Mouse (Mus musculus) testis, postnatal 14 days (tissue): ENCODE results near the gene Arrdc5.
A peak's percentile ranks its signal among the peaks of the same experiment; 100 is the strongest.

Experiments used
- DNase-seq: peaks from one replicate; pipeline ENCODE4 v3.0.0; 2021; ENCODE audit warnings: low spot score

Arrdc5 gene

GRCm38 (mm10) chr17:56303847-56304586 lies 3.9 kb upstream of the Arrdc5 start:
- DNase-seq: peak; percentile 97

DNA sequence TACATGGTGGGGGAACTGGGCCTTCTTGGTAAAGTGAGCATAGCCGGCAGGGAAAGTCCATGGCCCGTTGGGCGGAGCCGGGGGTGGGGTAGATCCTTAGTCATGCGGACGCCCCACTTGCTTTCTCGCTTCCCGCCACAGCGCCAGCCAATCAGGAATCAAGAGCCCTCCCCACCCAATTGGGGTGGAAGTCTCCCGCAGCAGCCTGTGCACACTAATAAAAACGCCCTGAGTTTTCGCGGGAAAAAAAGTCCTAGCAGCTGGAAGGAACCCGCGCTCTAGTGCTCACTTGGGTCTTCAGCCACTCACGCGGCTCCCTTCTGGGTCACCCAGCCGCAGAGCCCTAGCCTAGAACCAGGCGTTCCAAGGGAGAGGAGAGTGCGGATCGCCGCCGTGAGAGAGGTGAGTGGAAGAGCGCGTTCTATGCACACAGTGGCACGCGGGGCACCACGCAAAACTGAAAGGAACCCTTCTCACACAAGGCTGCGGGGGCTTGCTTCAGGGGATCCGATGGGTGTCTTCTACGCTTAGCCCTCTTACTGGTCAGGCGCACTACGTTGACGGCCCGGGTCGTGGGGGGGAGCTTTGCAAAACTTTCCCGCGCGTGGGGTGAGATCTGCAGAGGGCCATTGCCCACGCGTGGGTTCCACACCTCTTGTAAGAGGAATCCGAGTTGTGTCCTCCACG lies 3.2 kb upstream of the Arrdc5 start, which contains the start of gene Uhrf1:
Gene Uhrf1 (plus strand): TSS at position 162 of the 687 bp plus-strand sequence.
- peak; percentile 86 for DNase-seq

DNA sequence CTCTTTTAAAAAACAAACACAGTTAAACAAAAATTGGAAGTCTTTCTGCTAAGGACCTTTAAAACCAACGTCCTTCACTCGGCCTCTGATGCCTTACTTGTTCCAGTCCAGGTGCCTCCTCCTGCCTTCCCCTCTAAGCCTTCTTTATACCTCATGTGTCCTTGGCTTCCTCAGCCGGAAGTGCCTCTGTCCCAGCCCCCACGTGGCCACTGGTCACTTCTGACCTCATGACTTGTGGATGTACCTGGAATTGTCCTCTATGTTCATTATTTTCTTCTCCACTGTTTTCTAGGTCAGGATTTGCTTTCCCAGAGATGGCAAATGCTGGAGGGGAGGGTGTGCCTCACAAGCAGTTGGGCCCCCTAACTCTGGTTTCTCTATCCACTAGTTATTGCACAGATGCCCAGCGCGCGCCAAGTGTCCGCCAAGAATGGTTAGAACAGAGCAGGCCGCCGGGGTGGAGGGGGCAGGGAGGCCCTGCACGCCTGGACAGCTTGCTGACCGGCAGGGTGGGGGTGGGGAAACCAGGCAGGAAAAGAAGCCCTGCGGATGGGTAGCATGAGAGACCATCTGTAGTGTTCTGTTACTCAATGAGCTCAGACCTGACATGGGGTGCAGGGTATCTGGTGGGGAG lies 2.4 kb upstream of the Arrdc5 start:
- DNase-seq: no peak

DNA sequence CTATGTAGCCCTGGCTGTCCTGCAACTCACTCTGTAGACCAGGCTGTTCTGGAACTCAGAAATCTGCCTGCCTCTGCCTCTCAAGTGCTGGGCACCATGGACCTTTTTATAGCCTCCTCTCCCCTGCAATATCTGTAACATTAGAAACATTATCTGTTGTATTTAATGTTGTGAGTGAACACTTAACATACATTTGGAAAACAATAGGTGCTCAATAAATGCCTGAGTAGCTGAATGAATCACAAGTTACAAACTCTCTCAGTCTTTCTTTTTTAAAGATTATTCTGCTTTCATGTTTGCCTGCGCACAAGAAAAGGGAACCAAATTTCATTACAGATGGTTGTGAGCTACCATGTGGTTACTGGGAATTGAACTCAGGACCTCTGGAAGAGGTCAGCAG lies 1.8 kb downstream of the Arrdc5 start:
- no peak for DNase-seq

- DNase-seq: no peak
Observed at GRCm38 (mm10) chr17:56296201-56296600, 3.9 kb downstream of the Arrdc5 start.

- no peak for DNase-seq
Observed at GRCm38 (mm10) chr17:56294241-56294640, 5.8 kb downstream of the Arrdc5 start.

- no peak for DNase-seq
Observed at GRCm38 (mm10) chr17:56293291-56293690, 6.8 kb downstream of the Arrdc5 start.

GRCm38 (mm10) chr17:56292531-56293222 lies 7.4 kb downstream of the Arrdc5 start, which contains the start of gene Plin3:
Gene Plin3, minus strand, starts transcription at chr17:56292873.
- peak; percentile 59 for DNase-seq

DNA sequence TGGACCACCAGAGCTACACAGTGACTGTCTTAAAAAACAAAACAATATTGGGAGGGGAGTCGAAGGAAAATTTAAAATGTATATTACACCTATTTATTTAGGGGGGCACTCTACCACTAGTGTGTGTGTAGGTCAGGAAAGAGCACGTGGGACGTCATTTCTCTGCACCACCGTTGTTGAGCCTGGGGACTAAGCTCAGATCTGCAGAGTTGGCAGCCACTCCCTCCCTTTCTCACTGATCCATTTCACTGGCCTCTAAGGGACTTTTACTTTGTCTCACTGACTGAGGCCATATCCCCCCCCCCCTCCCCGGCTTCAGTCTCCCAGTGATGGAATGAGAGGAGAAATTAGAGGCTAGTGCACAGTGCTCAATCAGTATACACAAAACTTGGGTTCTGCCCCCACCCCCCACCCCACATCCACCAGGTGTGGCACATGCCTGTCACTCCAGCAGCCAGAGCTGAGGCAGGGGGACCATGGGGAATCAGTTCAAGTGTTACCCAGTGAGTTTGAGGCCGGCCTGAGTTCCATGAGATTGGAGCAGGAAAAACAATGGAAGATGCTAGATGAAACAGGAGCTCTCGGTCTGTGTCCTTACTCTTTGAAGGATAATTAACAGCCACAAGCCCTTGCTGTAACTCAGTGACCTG lies 8.1 kb downstream of the Arrdc5 start:
- no peak for DNase-seq

DNA sequence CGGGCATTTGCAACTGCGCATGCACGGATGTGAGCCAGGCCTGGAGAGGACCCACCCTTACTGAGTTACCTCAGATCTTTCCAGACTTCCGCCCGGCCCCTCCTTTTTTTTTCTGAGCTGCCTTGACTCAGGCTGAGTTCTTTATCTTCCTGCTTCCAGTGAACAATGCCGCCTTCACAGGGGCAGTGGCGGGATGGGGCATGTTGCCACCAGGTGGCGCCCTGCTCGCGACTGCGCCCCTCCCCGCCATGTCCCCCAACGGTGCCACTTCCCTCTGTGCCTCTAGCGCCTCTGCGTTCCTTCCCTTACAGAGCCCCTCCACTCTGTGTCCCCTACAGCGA lies 8.9 kb downstream of the Arrdc5 start:
- DNase-seq: peak; percentile 91

DNA sequence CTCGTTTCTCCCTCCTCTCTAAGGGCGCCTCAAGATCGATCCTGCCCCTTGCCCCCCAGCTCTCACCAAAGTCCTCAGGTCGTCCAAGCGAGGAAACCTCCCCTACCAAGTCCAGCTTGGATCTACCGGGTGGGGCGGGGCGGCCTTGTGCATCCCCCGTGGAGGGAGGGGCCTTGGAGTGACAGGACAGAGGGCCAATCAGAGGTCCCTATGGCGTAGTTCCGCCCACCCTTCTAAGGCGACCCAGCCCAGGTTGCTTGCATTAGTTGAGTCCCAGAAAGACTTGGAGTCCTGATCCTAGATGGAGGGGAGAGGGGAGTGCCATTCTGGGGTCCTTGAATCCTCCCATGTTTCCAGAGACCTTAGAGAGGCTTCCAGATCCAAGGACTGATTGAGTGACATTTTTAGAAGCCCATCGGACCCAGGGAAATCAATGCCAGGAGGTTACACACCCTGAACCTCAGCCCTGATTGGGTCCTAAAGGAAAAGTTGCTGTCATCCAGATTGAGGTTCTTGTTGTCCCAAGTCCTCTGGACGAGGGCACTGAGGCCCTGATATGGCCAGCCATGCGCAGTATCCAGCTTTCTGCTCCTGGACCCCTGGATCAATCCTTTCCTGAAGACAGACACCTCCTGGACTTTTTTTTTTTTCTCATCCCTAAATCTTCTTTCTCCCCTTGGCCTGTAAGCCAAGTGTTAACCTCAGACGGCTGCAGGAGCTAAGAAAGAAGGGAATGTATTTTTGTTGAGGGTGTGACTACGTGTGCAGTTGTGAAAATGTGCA lies 9.5 kb downstream of the Arrdc5 start:
- peak; percentile 93 for DNase-seq

- DNase-seq: peak; percentile 62
Observed at GRCm38 (mm10) chr17:56289371-56290331, 10.4 kb downstream of the Arrdc5 start.

GRCm38 (mm10) chr17:56288866-56289265 lies 11.2 kb downstream of the Arrdc5 start:
- DNase-seq: no peak

GRCm38 (mm10) chr17:56287830-56288229 lies 12.3 kb downstream of the Arrdc5 start:
- DNase-seq: no peak

- no peak for DNase-seq
Observed at GRCm38 (mm10) chr17:56285995-56286394, 14.1 kb downstream of the Arrdc5 start.

- DNase-seq: no peak
Observed at GRCm38 (mm10) chr17:56283316-56283715, 16.8 kb downstream of the Arrdc5 start.

- DNase-seq: no peak
Observed at GRCm38 (mm10) chr17:56282802-56283201, 17.3 kb downstream of the Arrdc5 start.

DNA sequence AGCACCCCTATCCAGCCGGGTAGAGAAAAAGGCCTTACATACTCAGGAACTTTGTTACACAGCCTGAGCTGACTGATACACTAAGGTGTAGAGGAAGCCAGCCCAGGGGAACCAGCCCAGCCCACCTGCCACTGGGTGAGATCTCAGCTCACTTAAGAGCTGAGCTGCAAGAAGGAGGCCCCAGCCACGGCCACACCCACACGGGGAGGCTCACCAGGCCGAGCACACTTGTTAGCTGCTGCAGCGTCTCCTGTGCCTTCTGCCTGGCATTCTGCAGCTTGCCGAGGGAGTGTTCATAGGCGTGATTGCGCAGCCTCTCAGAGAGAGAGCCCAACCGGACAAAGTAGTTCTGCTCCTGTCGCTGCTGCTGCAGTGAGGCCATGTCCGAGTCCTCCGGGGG lies 18.9 kb downstream of the Arrdc5 start:
- no peak for DNase-seq

- DNase-seq: no peak
Observed at GRCm38 (mm10) chr17:56279481-56280155, 20.5 kb downstream of the Arrdc5 start.
